Mouse (Mus musculus) cerebellum, postnatal 36 days (tissue): Measurements from ENCODE around the gene Hspb1.
A peak's percentile ranks its signal among the peaks of the same experiment; 100 is the strongest.

ENCODE experiments used
- DNase-seq, 2 experiments: peaks; one replicate each; pipeline ENCODE4 v3.0.0; 2021 to 2022; ENCODE audit warnings: mixed read lengths in 2 of 2

Gene Hspb1

GRCm38 (mm10) chr5:135887675-135888102 lies at the start of gene Hspb1:
Gene Hspb1, plus strand, starts transcription at chr5:135887919.
- no peak for DNase-seq

GRCm38 (mm10) chr5:135841651-135842050 lies 46.1 kb upstream of the Hspb1 start:
- no peak for DNase-seq

- DNase-seq: no peak
Observed at GRCm38 (mm10) chr5:135843418-135843817, 44.3 kb upstream of the Hspb1 start.

GRCm38 (mm10) chr5:135845676-135846320 lies 41.9 kb upstream of the Hspb1 start:
- no peak for DNase-seq

GRCm38 (mm10) chr5:135847460-135847859 lies 40.3 kb upstream of the Hspb1 start:
- no peak for DNase-seq

- no peak for DNase-seq
Observed at GRCm38 (mm10) chr5:135847881-135848280, 39.8 kb upstream of the Hspb1 start.

- no peak for DNase-seq
Observed at GRCm38 (mm10) chr5:135851024-135851423, 36.7 kb upstream of the Hspb1 start.

GRCm38 (mm10) chr5:135851481-135851880 lies 36.2 kb upstream of the Hspb1 start:
- DNase-seq: no peak

- no peak for DNase-seq
Observed at GRCm38 (mm10) chr5:135852421-135852820, 35.3 kb upstream of the Hspb1 start.

GRCm38 (mm10) chr5:135853731-135854130 lies 34.0 kb upstream of the Hspb1 start:
- no peak for DNase-seq

- peak; percentile 85 to 88 for DNase-seq
Observed at GRCm38 (mm10) chr5:135855156-135855555, 32.6 kb upstream of the Hspb1 start.

GRCm38 (mm10) chr5:135866662-135867061 lies 21.1 kb upstream of the Hspb1 start:
- no peak for DNase-seq

GRCm38 (mm10) chr5:135867637-135868593 lies 19.8 kb upstream of the Hspb1 start:
- no peak for DNase-seq

GRCm38 (mm10) chr5:135868653-135869052 lies 19.1 kb upstream of the Hspb1 start:
- no peak for DNase-seq

GRCm38 (mm10) chr5:135869661-135870423 lies 17.9 kb upstream of the Hspb1 start:
- no peak for DNase-seq

GRCm38 (mm10) chr5:135870505-135870904 lies 17.2 kb upstream of the Hspb1 start:
- no peak for DNase-seq

- DNase-seq: no peak
Observed at GRCm38 (mm10) chr5:135872996-135873395, 14.7 kb upstream of the Hspb1 start.

- no peak for DNase-seq
Observed at GRCm38 (mm10) chr5:135873753-135874152, 14.0 kb upstream of the Hspb1 start.

- DNase-seq: peak; percentile 52 to 64
Observed at GRCm38 (mm10) chr5:135877180-135877579, 10.5 kb upstream of the Hspb1 start.

- DNase-seq: peak; percentile 59 to 61
Observed at GRCm38 (mm10) chr5:135877831-135878231, 9.9 kb upstream of the Hspb1 start.

- DNase-seq: no peak
Observed at GRCm38 (mm10) chr5:135879449-135880158, 8.1 kb upstream of the Hspb1 start.

GRCm38 (mm10) chr5:135884641-135885040 lies 3.1 kb upstream of the Hspb1 start:
- no peak for DNase-seq
